ENCODE assay signal across 10 mouse cellular contexts in genomic region chr7:43482090-43482716, GRCm38 (mm10). TPM values are rescaled to one million over a fixed set of nuclear protein-coding genes. Genes with fewer than 3 reads are reported as not detected.
A peak's percentile ranks its signal among the peaks of the same experiment; 100 is the strongest.
DNase-seq lines count a peak whose midpoint lies in the region; ATAC-seq lines count a peak whose summit lies in the region.
"Had no signal": no experiment of that assay in that cellular context is flagged by ENCODE, and none has a peak within 500 bp of the region (broad histone marks: within the 10 kb centered on the region; RNA-seq: fewer than 3 reads in every experiment).

No protein-coding gene starts in this region.

- peaks cover 5% of the 10 kb centered on the region for H3K4me1 ChIP-seq in heart, embryonic 12.5 days (replicated peaks)
- peaks cover 14% of the 10 kb centered on the region for H3K4me1 ChIP-seq in forebrain, embryonic 15.5 days
- H3K4me1 ChIP-seq in limb, embryonic 13.5 days = peaks cover 11% of the 10 kb centered on the region

- WGBS in heart, embryonic 12.5 days = 61% methylated on average over 8 of the region's 8 CpGs
- WGBS in forebrain, embryonic 15.5 days = 25% methylated on average over 8 of the region's 8 CpGs
- WGBS in limb, embryonic 13.5 days = 62% methylated on average over 8 of the region's 8 CpGs

- intact Hi-C loops in heart, postnatal 10 days (cut with DNase I) = no loop called here

- H3K9ac ChIP-seq in heart, embryonic 12.5 days = no peak overlapping the region
- H3K9ac ChIP-seq in forebrain, embryonic 15.5 days (replicated peaks) = no peak overlapping the region
- no peak overlapping the region for H3K9ac ChIP-seq in limb, embryonic 13.5 days

- H3K27ac ChIP-seq in heart, embryonic 12.5 days (ENCODE audit: poor library complexity, severe bottlenecking) = no peak overlapping the region
- H3K27ac ChIP-seq in forebrain, embryonic 15.5 days (replicated peaks) = no peak overlapping the region
- H3K27ac ChIP-seq in limb, embryonic 13.5 days = no peak overlapping the region

- ATAC-seq in heart, embryonic 12.5 days (ENCODE audit: insufficient number of reproducible peaks, low FRiP score) = no peak
- peak; percentile 51 for ATAC-seq in forebrain, embryonic 15.5 days (replicated peaks)
- ATAC-seq in limb, embryonic 13.5 days (ENCODE audit: low FRiP score, low read depth) = peak; percentile 46

- H3K27me3 ChIP-seq in heart, embryonic 12.5 days (replicated peaks) = peaks cover 38% of the 10 kb centered on the region
- peaks cover 5% of the 10 kb centered on the region; the same call in 1 of the 2 replicates for H3K27me3 ChIP-seq in forebrain, embryonic 15.5 days
- peaks cover 24% of the 10 kb centered on the region for H3K27me3 ChIP-seq in limb, embryonic 13.5 days

- H3K4me2 ChIP-seq in heart, embryonic 12.5 days = no peak overlapping the region
- H3K4me2 ChIP-seq in forebrain, embryonic 15.5 days (replicated peaks) = no peak overlapping the region
- no peak overlapping the region for H3K4me2 ChIP-seq in limb, embryonic 13.5 days (replicated peaks)

- no peaks in the 10 kb centered on the region for H3K9me3 ChIP-seq in heart, embryonic 12.5 days (replicated peaks)
- no peaks in the 10 kb centered on the region for H3K9me3 ChIP-seq in forebrain, embryonic 15.5 days
- no peaks in the 10 kb centered on the region for H3K9me3 ChIP-seq in limb, embryonic 13.5 days
- H3K9me3 ChIP-seq: G1E had no signal

- no peak overlapping the region for H3K4me3 ChIP-seq in heart, embryonic 12.5 days
- no peak overlapping the region for H3K4me3 ChIP-seq in forebrain, embryonic 15.5 days
- H3K4me3 ChIP-seq in limb, embryonic 13.5 days = no peak overlapping the region

- peak; percentile 17 to 43 for DNase-seq in heart, postnatal 10 days
- peak; percentile 81 for DNase-seq in NIH3T3 (ENCODE audit: low read depth)
- no peak for DNase-seq in spleen, adult 12 weeks (ENCODE audit: low spot score)
- DNase-seq in layer of hippocampus, postnatal 25 days (ENCODE audit: extremely low spot score in 1 of 2, low spot score in 1 of 2) = no peak
- no peak for DNase-seq in c-Kit-positive CD71-positive TER-119-positive erythroid progenitor cells, embryonic 14.5 days (ENCODE audit: low spot score)

- H3K36me3 ChIP-seq in heart, embryonic 12.5 days = no peaks in the 10 kb centered on the region
- H3K36me3 ChIP-seq in forebrain, embryonic 15.5 days = 0 out of 2 replicates have a peak, but pooled peaks cover 7% of the 10 kb centered on the region
- H3K36me3 ChIP-seq in limb, embryonic 13.5 days = no peaks in the 10 kb centered on the region
- H3K36me3 ChIP-seq: G1E had no signal

RNA-seq across cellular contexts. Expression of gene Iglon5, which starts 7.7 kb away (rescaled TPM):
- total RNA-seq in heart, postnatal 10 days (2021) = under 1 TPM; 0.37 to 0.89 TPM
- polyA plus RNA-seq in heart, embryonic 12.5 days (2016; fragmentation: Nextera tagmentation; extraction: Ambion mirVana) = 0.10 and 0.14 TPM in 2 replicates
- polyA plus RNA-seq in forebrain, embryonic 15.5 days (2015; fragmentation: Nextera tagmentation; extraction: Ambion mirVana) = 4.8 and 4.9 TPM in 2 replicates
- polyA plus RNA-seq in limb, embryonic 13.5 days (2015; fragmentation: Nextera tagmentation; extraction: Ambion mirVana) = 1.8 and 2.0 TPM in 2 replicates
- 10 to 100 TPM; 24.0 to 29.3 TPM for total RNA-seq in layer of hippocampus, postnatal 25 days (2021)
- polyA plus RNA-seq: G1E had no signal

RNA-seq across cellular contexts. Expression of gene Vsig10l, which starts 19.3 kb away (rescaled TPM):
- total RNA-seq in heart, postnatal 10 days (2021) = 1 to 10 TPM; 4.4 to 5.0 TPM
- polyA plus RNA-seq in heart, embryonic 12.5 days (2016; fragmentation: Nextera tagmentation; extraction: Ambion mirVana) = 2.1 and 2.4 TPM in 2 replicates
- polyA plus RNA-seq in forebrain, embryonic 15.5 days (2015; fragmentation: Nextera tagmentation; extraction: Ambion mirVana) = 7.8 and 8.3 TPM in 2 replicates
- polyA plus RNA-seq in limb, embryonic 13.5 days (2015; fragmentation: Nextera tagmentation; extraction: Ambion mirVana) = 3.9 and 4.8 TPM in 2 replicates
- total RNA-seq in layer of hippocampus, postnatal 25 days (2021) = 1 to 10 TPM; 1.8 to 1.9 TPM

RNA-seq across cellular contexts. Expression of gene 4931406B18Rik, which starts 23.5 kb away (rescaled TPM):
- not detected for total RNA-seq in heart, postnatal 10 days (2021)
- not detected in 2 replicates for polyA plus RNA-seq in heart, embryonic 12.5 days (2016; fragmentation: Nextera tagmentation; extraction: Ambion mirVana)
- not detected in 2 replicates for polyA plus RNA-seq in forebrain, embryonic 15.5 days (2015; fragmentation: Nextera tagmentation; extraction: Ambion mirVana)
- not detected in 2 replicates for polyA plus RNA-seq in limb, embryonic 13.5 days (2015; fragmentation: Nextera tagmentation; extraction: Ambion mirVana)
- total RNA-seq in layer of hippocampus, postnatal 25 days (2021) = not detected
- total RNA-seq: heart, postnatal 14 days had no signal
- polyA plus RNA-seq: G1E had no signal

RNA-seq across cellular contexts. Expression of gene Gm45233, which starts 38.3 kb away (rescaled TPM):
- total RNA-seq in heart, postnatal 10 days (2021) = 1 to 10 TPM; 1.7 to 2.1 TPM
- 0.46 TPM in 1 of 2 replicates, not detected in the other for polyA plus RNA-seq in heart, embryonic 12.5 days (2016; fragmentation: Nextera tagmentation; extraction: Ambion mirVana)
- not detected in 2 replicates for polyA plus RNA-seq in forebrain, embryonic 15.5 days (2015; fragmentation: Nextera tagmentation; extraction: Ambion mirVana)
- not detected in 2 replicates for polyA plus RNA-seq in limb, embryonic 13.5 days (2015; fragmentation: Nextera tagmentation; extraction: Ambion mirVana)
- 1 to 10 TPM in 1 of 2 experiments, not detected in 1; 1.6 TPM for total RNA-seq in layer of hippocampus, postnatal 25 days (2021)
- total RNA-seq: G1E had no signal
- polyA plus RNA-seq: G1E had no signal

RNA-seq across cellular contexts. Expression of gene Etfb, which starts 38.3 kb away (rescaled TPM):
- 1,000 to 10,000 TPM; 1,079 to 1,148 TPM for total RNA-seq in heart, postnatal 10 days (2021)
- polyA plus RNA-seq in heart, embryonic 12.5 days (2016; fragmentation: Nextera tagmentation; extraction: Ambion mirVana) = 460 and 473 TPM in 2 replicates
- polyA plus RNA-seq in forebrain, embryonic 15.5 days (2015; fragmentation: Nextera tagmentation; extraction: Ambion mirVana) = 131 and 136 TPM in 2 replicates
- 272 and 301 TPM in 2 replicates for polyA plus RNA-seq in limb, embryonic 13.5 days (2015; fragmentation: Nextera tagmentation; extraction: Ambion mirVana)
- 10 to 100 TPM; 58.8 to 77.2 TPM for total RNA-seq in layer of hippocampus, postnatal 25 days (2021)

Comparison
In these comparisons a context has a peak if more than half of its experiments do, and no peak if none do; other contexts are left out.
1. DNase-seq: peak in heart, postnatal 10 days (2 of 2) and NIH3T3 (single experiment); none in spleen, adult 12 weeks (single experiment), layer of hippocampus, postnatal 25 days (0 of 2) and c-Kit-positive CD71-positive TER-119-positive erythroid progenitor cells, embryonic 14.5 days (single experiment).